Mouse (Mus musculus) cerebellum, adult 18-20 months (tissue): ENCODE results near the gene Gm28897.
"Not testable (repeated sequence)": the region's sequence is repeated elsewhere in the genome, so short reads cannot be mapped to it uniquely, and the experiment has no call there.

ENCODE experiments used
- DNase-seq, 2 experiments: peaks; one replicate each; pipeline ENCODE4 v3.0.0; 2021

Gene Gm28897

GRCm38 (mm10) chrY:80926695-80927094 lies at the start of gene Gm28897:
TSS of gene Gm28897 (plus strand) at chrY:80926995.
- not testable (repeated sequence) for DNase-seq
